Mouse (Mus musculus): ENCODE data around the gene Trmt1. TPM values are rescaled to one million over a fixed set of nuclear protein-coding genes. Genes with fewer than 3 reads are reported as not detected.

Gene Trmt1
- 54.1 and 61.6 TPM in 2 replicates for polyA plus RNA-seq (2021; fragmentation: Nextera tagmentation)
- long read RNA-seq, experiment 1, transcript Trmt1-203 (17 exons, 2,138 nt): major isoform, 43 of 117 reads
- long read RNA-seq, experiment 1, transcript Trmt1-201 (17 exons, 2,567 nt): minor isoform, 5 of 117 reads
- long read RNA-seq, experiment 1, transcript Trmt1-204 (17 exons, 2,044 nt): minor isoform, 12 of 117 reads
- long read RNA-seq, experiment 1, partial matches to known transcripts: 17 of 117 reads
- long read RNA-seq, experiment 1, other reads (novel, unspliced or antisense): 39 of 117 reads
- long read RNA-seq, experiment 2, transcript Trmt1-204 (17 exons, 2,044 nt): minor isoform, 44 of 473 reads
- long read RNA-seq, experiment 2, transcript Trmt1-203 (17 exons, 2,138 nt): major isoform, 159 of 473 reads
- long read RNA-seq, experiment 2, transcript Trmt1-201 (17 exons, 2,567 nt): minor isoform, 24 of 473 reads
- long read RNA-seq, experiment 2, partial matches to known transcripts: 36 of 473 reads
- long read RNA-seq, experiment 2, other reads (novel, unspliced or antisense): 209 of 473 reads

GRCm38 (mm10) chr8:84686191-84687002, at the start of gene Trmt1:
TSS of gene Trmt1 (plus strand) at chr8:84686307.

GRCm38 (mm10) chr8:84662581-84663065, 23.5 kb upstream of the Trmt1 start, which contains the start of gene Ier2:
TSS of gene Ier2 (minus strand) at chr8:84662852.

GRCm38 (mm10) chr8:84687705-84688100, 1.6 kb downstream of the Trmt1 start, which contains the start of gene Nacc1:
TSS of gene Nacc1 (minus strand) at chr8:84687862.

GRCm38 (mm10) chr8:84700941-84701911, 15.1 kb downstream of the Trmt1 start, which contains the start of gene Lyl1:
TSS of gene Lyl1 (plus strand) at chr8:84701457.

GRCm38 (mm10) chr8:84722850-84723570, 36.9 kb downstream of the Trmt1 start, which contains the start of gene G430095P16Rik:
TSS of gene G430095P16Rik (plus strand) at chr8:84723007.

Other genes starting within 250 kb of the Trmt1 start
- gene Ier2, start 23.5 kb upstream of the Trmt1 start, polyA plus RNA-seq (2021; fragmentation: Nextera tagmentation): 23.2 and 26.5 TPM in 2 replicates
- gene Nacc1, start 1.6 kb downstream of the Trmt1 start, polyA plus RNA-seq (2021; fragmentation: Nextera tagmentation): 6.5 and 6.8 TPM in 2 replicates
- gene Lyl1, start 15.2 kb downstream of the Trmt1 start, polyA plus RNA-seq (2021; fragmentation: Nextera tagmentation): 1.7 and 2.2 TPM in 2 replicates
- gene G430095P16Rik, start 36.7 kb downstream of the Trmt1 start, polyA plus RNA-seq (2021; fragmentation: Nextera tagmentation): 0.44 and 0.90 TPM in 2 replicates
- 211 and 265 TPM in 2 replicates for gene Nfix, start 114.0 kb downstream of the Trmt1 start, polyA plus RNA-seq (2021; fragmentation: Nextera tagmentation)
- 14.6 and 16.6 TPM in 2 replicates for gene Dand5, start 136.5 kb downstream of the Trmt1 start, polyA plus RNA-seq (2021; fragmentation: Nextera tagmentation)
- 36.3 and 37.5 TPM in 2 replicates for gene Gadd45gip1, start 145.2 kb downstream of the Trmt1 start, polyA plus RNA-seq (2021; fragmentation: Nextera tagmentation)
- 132 and 159 TPM in 2 replicates for gene Rad23a, start 154.4 kb downstream of the Trmt1 start, polyA plus RNA-seq (2021; fragmentation: Nextera tagmentation)
- 92.3 and 126 TPM in 2 replicates for gene Calr, start 160.6 kb downstream of the Trmt1 start, polyA plus RNA-seq (2021; fragmentation: Nextera tagmentation)
- gene Farsa, start 170.7 kb downstream of the Trmt1 start, polyA plus RNA-seq (2021; fragmentation: Nextera tagmentation): 21.3 and 22.2 TPM in 2 replicates
- gene Syce2, start 185.8 kb downstream of the Trmt1 start, polyA plus RNA-seq (2021; fragmentation: Nextera tagmentation): 18.5 and 21.1 TPM in 2 replicates
- 22.7 and 24.2 TPM in 2 replicates for gene Gcdh, start 207.6 kb downstream of the Trmt1 start, polyA plus RNA-seq (2021; fragmentation: Nextera tagmentation)
- 0.15 and 0.30 TPM in 2 replicates for gene Klf1, start 215.6 kb downstream of the Trmt1 start, polyA plus RNA-seq (2021; fragmentation: Nextera tagmentation)
- gene Dnase2a, start 222.3 kb downstream of the Trmt1 start, polyA plus RNA-seq (2021; fragmentation: Nextera tagmentation): 4.5 and 6.6 TPM in 2 replicates